Mouse (Mus musculus) MEL (cell line): ENCODE results near the gene Cdk5.

Source experiments
- CHD1 ChIP-seq: IDR thresholded peaks from 2 replicates; pipeline ENCODE4 v1.6.1; 2012; ENCODE audit warnings: low read depth, mild to moderate bottlenecking, inconsistent platforms, low read length, improper control_type of control experiment
- CHD2 ChIP-seq: IDR thresholded peaks from 2 replicates; pipeline ENCODE4 v1.6.1; 2011; ENCODE audit warnings: low read length, improper control_type of control experiment
- CTCF ChIP-seq, 3 experiments: IDR thresholded peaks in 2 of 3; conservative IDR thresholded peaks in 1 of 3; 2 replicates each; pipeline ENCODE4 v1.5.1; 2011 to 2012; ENCODE audit warnings: low read length in 3 of 3, low read depth in 2 of 3, mild to moderate bottlenecking in 2 of 3, improper control_type of control experiment in 1 of 3, inconsistent platforms in 1 of 3, mixed read lengths in 1 of 3, moderate library complexity in 1 of 3; ENCODE audit not compliant: control insufficient read depth in 1 of 3, insufficient read depth in 1 of 3, poor library complexity in 1 of 3, severe bottlenecking in 1 of 3
- EP300 ChIP-seq, 2 experiments: IDR thresholded peaks; 2 replicates each; pipeline ENCODE4 v1.6.1; 2011; ENCODE audit warnings: improper control_type of control experiment in 2 of 2, low read length in 2 of 2, low read depth in 1 of 2, mild to moderate bottlenecking in 1 of 2
- HCFC1 ChIP-seq: IDR thresholded peaks from 2 replicates; pipeline ENCODE4 v1.6.1; 2012; ENCODE audit warnings: low read depth, mild to moderate bottlenecking, inconsistent platforms, low read length, improper control_type of control experiment, moderate library complexity
- MAX ChIP-seq: IDR thresholded peaks from 2 replicates; pipeline ENCODE4 v1.6.1; 2011; ENCODE audit warnings: low read length, improper control_type of control experiment
- POLR2A ChIP-seq, 2 experiments: IDR thresholded peaks; 2 replicates each; pipeline ENCODE4 v1.6.1; 2011 to 2012; ENCODE audit warnings: low read length in 2 of 2, mild to moderate bottlenecking in 2 of 2, control low read depth in 1 of 2, improper control_type of control experiment in 1 of 2, low read depth in 1 of 2, moderate library complexity in 1 of 2; ENCODE audit not compliant: control insufficient read depth in 1 of 2, insufficient read depth in 1 of 2, poor library complexity in 1 of 2
- TBP ChIP-seq: IDR thresholded peaks from 2 replicates; pipeline ENCODE4 v1.8.0; 2011; ENCODE audit warnings: low read depth, low read length, improper control_type of control experiment

- TF ChIP-seq CTCF (IDR thresholded peaks at IDR 0.05 in 2 of 3, conservative IDR thresholded peaks at IDR 0.05 in 1 of 3; ENCODE audit: control insufficient read depth in 1 of 3, insufficient read depth in 1 of 3, low read depth in 2 of 3, low read length in 3 of 3, poor library complexity in 1 of 3, severe bottlenecking in 1 of 3): no peak
- no peak for TF ChIP-seq POLR2A (IDR thresholded peaks at IDR 0.05; ENCODE audit: control insufficient read depth in 1 of 2, insufficient read depth in 1 of 2, low read depth in 1 of 2, low read length in 2 of 2, poor library complexity in 1 of 2)
- no peak for TF ChIP-seq EP300 (IDR thresholded peaks at IDR 0.05; ENCODE audit: low read depth in 1 of 2, low read length in 2 of 2)
- no peak for TF ChIP-seq CHD2
- TF ChIP-seq MAX: no peak
- no peak for TF ChIP-seq TBP
- TF ChIP-seq HCFC1: no peak
- TF ChIP-seq CHD1: no peak
These were observed 14.7 kb downstream of the Cdk5 start for GRCm38 (mm10) chr5:24408651-24409050.
